Mouse (Mus musculus): ENCODE data around the gene Wdr25.

DNA sequence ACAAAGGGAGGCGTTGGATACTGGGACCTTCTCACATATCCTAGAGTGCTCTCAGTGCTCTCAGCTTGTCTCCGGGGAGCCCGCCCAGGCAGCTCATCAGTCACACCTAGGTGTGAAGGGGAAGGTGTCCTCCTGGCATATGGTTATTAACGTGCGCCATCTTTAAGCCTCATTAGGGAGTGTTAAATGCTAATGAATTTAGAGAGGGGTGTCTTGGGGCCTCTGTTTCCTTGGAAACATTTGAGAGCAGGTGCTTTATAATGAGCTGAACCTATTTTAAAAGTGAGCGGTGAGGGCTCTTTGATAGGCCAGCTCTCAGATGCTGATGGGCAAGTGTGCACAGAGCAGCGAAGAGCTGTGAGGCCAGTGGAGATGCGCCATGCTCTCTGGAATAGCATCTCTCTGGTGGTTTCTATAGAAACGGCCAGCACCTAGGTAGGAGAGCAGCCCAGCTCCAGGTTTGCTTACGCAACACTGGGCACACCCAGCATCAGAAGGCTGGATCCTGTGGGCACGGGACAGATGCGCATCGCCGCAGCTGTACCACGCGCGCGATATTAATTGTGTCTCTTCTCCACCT is 116.7 kb downstream of the Wdr25 start:
- TF ChIP-seq POLR2A (IDR thresholded peaks at IDR 0.05; ENCODE audit: insufficient read depth, low read depth, low read length) (no peak), CTCF (IDR thresholded peaks at IDR 0.05; ENCODE audit: insufficient read depth, low read depth, low read length) (no peak)

All from olfactory bulb, adult 2 months (tissue).